11 mouse cellular contexts compared by ENCODE assay signal in the genomic region with DNA sequence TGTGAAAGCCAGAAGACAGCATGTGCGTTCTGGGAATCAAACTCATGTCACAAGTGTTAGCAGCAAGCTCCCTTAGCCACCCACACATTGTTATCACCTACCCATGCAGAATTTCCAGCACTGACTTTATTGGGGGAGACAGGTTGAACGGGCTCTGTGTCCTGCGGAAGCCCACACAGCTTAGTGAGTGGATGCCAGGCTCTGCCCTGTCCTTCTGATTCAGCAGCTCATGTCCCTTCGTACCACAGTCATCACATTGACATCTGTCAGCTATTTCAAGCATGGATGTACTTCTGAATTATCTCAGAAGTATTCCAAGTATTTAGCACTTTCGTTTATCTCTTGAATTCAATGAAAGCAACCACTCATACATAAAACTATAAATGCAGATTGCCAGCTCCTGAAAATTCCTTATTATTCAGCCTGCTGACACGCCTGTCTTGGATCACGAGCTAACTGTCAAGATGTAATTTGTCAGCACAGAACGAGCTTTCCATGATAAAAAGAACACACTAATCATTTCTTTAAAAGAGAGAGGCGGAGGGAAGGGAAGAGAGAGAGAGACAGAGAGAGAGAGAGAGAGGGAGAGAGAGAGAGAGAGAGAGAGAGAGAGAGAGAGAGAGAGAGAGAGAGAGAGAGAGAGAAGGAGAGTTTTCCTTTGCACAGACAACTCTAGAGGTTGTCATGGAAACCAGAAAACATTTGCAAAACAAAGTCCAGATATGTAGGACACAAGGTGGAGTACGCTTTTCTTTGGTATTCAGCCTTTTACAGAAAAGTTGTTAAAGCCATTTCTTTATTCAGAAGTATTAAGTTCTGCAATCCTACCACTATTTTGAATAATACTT.
A peak's percentile ranks its signal among the peaks of the same experiment; 100 is the strongest.
DNase-seq lines count a peak whose midpoint lies in the region; ATAC-seq and TF ChIP-seq lines count a peak whose summit lies in the region.
"Had no signal": no experiment of that assay in that cellular context is flagged by ENCODE, and none has a peak within 500 bp of the region (broad histone marks: within the 10 kb centered on the region; RNA-seq: fewer than 3 reads in every experiment).

No protein-coding gene starts in this region.

- DNase-seq in heart, adult 9 months (ENCODE audit: low spot score in 2 of 2): no peak
- no peak for DNase-seq in midbrain, embryonic 11.5 days (ENCODE audit: low spot score, missing footprints)
- peak; percentile 82 for DNase-seq in heart, postnatal 0 days (ENCODE audit: low spot score)
- peak; percentile 16 for DNase-seq in yolk sac, embryonic 10.5 days (ENCODE audit: low spot score)
- no peak for DNase-seq in adrenal gland, adult 2 months
- no peak for DNase-seq in thymus, postnatal 0 days (ENCODE audit: low spot score)
- DNase-seq: adrenal gland, postnatal 36 days; cerebellum, postnatal 36 days had no signal

- H3K36me3 ChIP-seq in heart, embryonic 11.5 days (ENCODE audit: control insufficient read depth, insufficient read depth, low read length): no peaks in the 10 kb centered on the region
- no peaks in the 10 kb centered on the region for H3K36me3 ChIP-seq in midbrain, embryonic 16.5 days (ENCODE audit: control insufficient read depth, insufficient read depth, low read length)
- no peaks in the 10 kb centered on the region for H3K36me3 ChIP-seq in midbrain, embryonic 11.5 days (ENCODE audit: control insufficient read depth, insufficient read depth, low read length)
- H3K36me3 ChIP-seq in heart, postnatal 0 days (replicated peaks; ENCODE audit: control insufficient read depth, insufficient read depth, low read length): no peaks in the 10 kb centered on the region
- H3K36me3 ChIP-seq: neural tube, embryonic 13.5 days had no signal

- no peak overlapping the region for H3K4me3 ChIP-seq in heart, embryonic 11.5 days (ENCODE audit: low read depth, low read length)
- no peak overlapping the region for H3K4me3 ChIP-seq in midbrain, embryonic 16.5 days (ENCODE audit: low read depth, low read length)
- H3K4me3 ChIP-seq in midbrain, embryonic 11.5 days (ENCODE audit: low read depth, low read length): no peak overlapping the region
- H3K4me3 ChIP-seq in heart, postnatal 0 days (ENCODE audit: low read depth, low read length): no peak overlapping the region
- H3K4me3 ChIP-seq: neural tube, embryonic 13.5 days had no signal

- peak overlapping the region; percentile 38 for H3K4me2 ChIP-seq in heart, embryonic 11.5 days
- no peak overlapping the region for H3K4me2 ChIP-seq in midbrain, embryonic 16.5 days (ENCODE audit: low read length)
- H3K4me2 ChIP-seq in midbrain, embryonic 11.5 days: no peak overlapping the region
- peak overlapping the region; percentile 21; the same call in 1 of the 2 replicates for H3K4me2 ChIP-seq in heart, postnatal 0 days (ENCODE audit: low read depth, low read length)
- H3K4me2 ChIP-seq: neural tube, embryonic 13.5 days had no signal

- ATAC-seq in heart, embryonic 11.5 days (replicated peaks; ENCODE audit: insufficient number of reproducible peaks, low FRiP score, low TSS enrichment): no peak
- ATAC-seq in midbrain, embryonic 16.5 days: 0 out of 2 replicates have a peak, but pooled peaks have one; percentile 45
- no peak for ATAC-seq in midbrain, embryonic 11.5 days (ENCODE audit: low FRiP score)
- peak; percentile 77 for ATAC-seq in heart, postnatal 0 days (ENCODE audit: insufficient read depth, low read depth)

- H3K27ac ChIP-seq in heart, embryonic 11.5 days (ENCODE audit: low read depth, low read length): peak overlapping the region; percentile 74
- no peak overlapping the region for H3K27ac ChIP-seq in midbrain, embryonic 16.5 days (ENCODE audit: low read length)
- H3K27ac ChIP-seq in midbrain, embryonic 11.5 days (ENCODE audit: low read depth, low read length): no peak overlapping the region
- H3K27ac ChIP-seq in heart, postnatal 0 days (ENCODE audit: low read depth): peak overlapping the region; percentile 78
- H3K27ac ChIP-seq: neural tube, embryonic 13.5 days had no signal

- H3K9me3 ChIP-seq in heart, embryonic 11.5 days (replicated peaks; ENCODE audit: control insufficient read depth, low read length): no peaks in the 10 kb centered on the region
- H3K9me3 ChIP-seq in midbrain, embryonic 16.5 days (replicated peaks; ENCODE audit: control insufficient read depth, low read length, poor library complexity, severe bottlenecking): no peaks in the 10 kb centered on the region
- H3K9me3 ChIP-seq in midbrain, embryonic 11.5 days (ENCODE audit: control insufficient read depth, low read length): no peaks in the 10 kb centered on the region
- no peaks in the 10 kb centered on the region for H3K9me3 ChIP-seq in heart, postnatal 0 days (replicated peaks; ENCODE audit: control insufficient read depth, low read length)
- H3K9me3 ChIP-seq: neural tube, embryonic 13.5 days had no signal

- WGBS in heart, embryonic 11.5 days (ENCODE audit: insufficient replicate concordance): 34% methylated on average over 10 of the region's 10 CpGs
- 50% methylated on average over 10 of the region's 10 CpGs for WGBS in midbrain, embryonic 16.5 days
- WGBS in midbrain, embryonic 11.5 days: 76% methylated on average over 10 of the region's 10 CpGs
- 17% methylated on average over 10 of the region's 10 CpGs for WGBS in heart, postnatal 0 days

- TF ChIP-seq EP300 in heart, postnatal 0 days (IDR thresholded peaks at IDR 0.05; ENCODE audit: low read depth): peak; percentile 66

- H3K9ac ChIP-seq in heart, embryonic 11.5 days (ENCODE audit: low read depth, low read length): no peak overlapping the region
- H3K9ac ChIP-seq in midbrain, embryonic 16.5 days (ENCODE audit: low read depth, low read length): no peak overlapping the region
- no peak overlapping the region for H3K9ac ChIP-seq in midbrain, embryonic 11.5 days (ENCODE audit: low read length)
- H3K9ac ChIP-seq in heart, postnatal 0 days (replicated peaks; ENCODE audit: low read depth, low read length): no peak overlapping the region
- H3K9ac ChIP-seq: neural tube, embryonic 13.5 days had no signal

- no peaks in the 10 kb centered on the region for H3K27me3 ChIP-seq in heart, embryonic 11.5 days (ENCODE audit: control insufficient read depth, insufficient read depth, low read length)
- no peaks in the 10 kb centered on the region for H3K27me3 ChIP-seq in midbrain, embryonic 16.5 days (ENCODE audit: control insufficient read depth, insufficient read depth, low read depth, low read length)
- no peaks in the 10 kb centered on the region for H3K27me3 ChIP-seq in midbrain, embryonic 11.5 days (ENCODE audit: control insufficient read depth, insufficient read depth, low read length)
- H3K27me3 ChIP-seq in heart, postnatal 0 days (ENCODE audit: control insufficient read depth, insufficient read depth, low read length): no peaks in the 10 kb centered on the region
- H3K27me3 ChIP-seq: neural tube, embryonic 13.5 days had no signal

- peaks cover 11% of the 10 kb centered on the region for H3K4me1 ChIP-seq in heart, embryonic 11.5 days (ENCODE audit: control insufficient read depth, insufficient read depth, low read length)
- H3K4me1 ChIP-seq in midbrain, embryonic 16.5 days (ENCODE audit: control insufficient read depth, insufficient read depth, low read length): peaks cover 9% of the 10 kb centered on the region
- no peaks in the 10 kb centered on the region for H3K4me1 ChIP-seq in midbrain, embryonic 11.5 days (ENCODE audit: control insufficient read depth, insufficient read depth, low read length)
- H3K4me1 ChIP-seq in heart, postnatal 0 days (ENCODE audit: control insufficient read depth, insufficient read depth): peaks cover 13% of the 10 kb centered on the region; the same call in 1 of the 2 replicates
- H3K4me1 ChIP-seq: neural tube, embryonic 13.5 days had no signal

- no peak for TF ChIP-seq CTCF in heart, postnatal 0 days (IDR thresholded peaks at IDR 0.05; ENCODE audit: low read depth)

Comparison
In these comparisons a context has a peak if more than half of its experiments do, and no peak if none do; other contexts are left out.
1. ATAC-seq: peak in midbrain, embryonic 16.5 days (single experiment) and heart, postnatal 0 days (single experiment); none in heart, embryonic 11.5 days (single experiment) and midbrain, embryonic 11.5 days (single experiment).
2. DNase-seq: peak in heart, postnatal 0 days (single experiment) and yolk sac, embryonic 10.5 days (single experiment); none in heart, adult 9 months (0 of 2), midbrain, embryonic 11.5 days (single experiment), adrenal gland, adult 2 months (single experiment) and thymus, postnatal 0 days (single experiment).
3. H3K27ac ChIP-seq: peak in heart, embryonic 11.5 days (single experiment) and heart, postnatal 0 days (single experiment); none in midbrain, embryonic 16.5 days (single experiment) and midbrain, embryonic 11.5 days (single experiment).
4. H3K4me2 ChIP-seq: peak in heart, embryonic 11.5 days (single experiment) and heart, postnatal 0 days (single experiment); none in midbrain, embryonic 16.5 days (single experiment) and midbrain, embryonic 11.5 days (single experiment).